Mouse (Mus musculus) olfactory bulb, adult 2 months (tissue): Measurements from ENCODE around the gene 2310022A10Rik. TPM values are rescaled to one million over a fixed set of nuclear protein-coding genes. Genes with fewer than 3 reads are reported as not detected.

Experiments used
- H3K27ac ChIP-seq: fragments of 200-500 bp; 2 replicates; pipeline ENCODE4 v1.5.1; 2012; ENCODE audit warnings: low read depth, low read length; ENCODE audit not compliant: insufficient read depth
- H3K4me1 ChIP-seq: fragments of 200-500 bp; 2 replicates; pipeline ENCODE4 v1.6.1; 2012; ENCODE audit warnings: low read length; ENCODE audit not compliant: control insufficient read depth, insufficient read depth
- H3K4me3 ChIP-seq: fragments of 200-500 bp; 2 replicates; pipeline ENCODE4 v1.5.1; 2012; ENCODE audit warnings: mild to moderate bottlenecking, low read depth, low read length, moderate library complexity; ENCODE audit not compliant: insufficient read depth
- CTCF ChIP-seq: fragments of 200-500 bp; IDR thresholded peaks from 2 replicates; pipeline ENCODE4 v1.5.1; 2012; ENCODE audit warnings: low read depth, mild to moderate bottlenecking, low read length, moderate library complexity; ENCODE audit not compliant: insufficient read depth
- POLR2A ChIP-seq: fragments of 200-500 bp; IDR thresholded peaks from 2 replicates; pipeline ENCODE4 v1.6.1; 2012; ENCODE audit warnings: mild to moderate bottlenecking, low read depth, low read length, moderate library complexity; ENCODE audit not compliant: insufficient read depth
- WGBS: fragments of 180-500 bp; shearing (Covaris S2); methylation state at CpG from one replicate; pipeline ENCODE4 v1.1.7; 2018; 5-methylcytosine and 5-hydroxymethylcytosine counted together
- polyA plus RNA-seq: library from polyadenylated mRNA; stranded (reverse); fragments of >200 nt; gene quantifications from 2 replicates; pipeline ENCODE4 v1.2.4, GENCODE M21; 2012; ENCODE audit warnings: low replicate concordance; ENCODE audit not compliant: missing spikeins, insufficient read depth, insufficient read length

2310022A10Rik gene
- polyA plus RNA-seq, 1 experiment: not detected

GRCm38 (mm10) chr7:27592217-27592929, 39.3 kb downstream of the 2310022A10Rik start:
- peak overlapping the region; percentile 84 for H3K4me3 ChIP-seq
- H3K4me1 ChIP-seq: peaks cover 20% of the 10 kb centered on the region
- 1% methylated on average over 17 of the region's 17 CpGs for WGBS
- peak overlapping the region; percentile 95 for H3K27ac ChIP-seq
- no peak for TF ChIP-seq CTCF
- no peak for TF ChIP-seq POLR2A

- Histone ChIP-seq H3K27ac (peak overlapping the region; percentile 95; the same call in 1 of the 2 replicates), H3K4me1 (peaks cover 25% of the 10 kb centered on the region), H3K4me3 (peak overlapping the region; percentile 84)
- WGBS: 56% methylated on average over 12 of the region's 12 CpGs
- TF ChIP-seq CTCF: no peak
- TF ChIP-seq POLR2A: no peak
Measured at GRCm38 (mm10) chr7:27592934-27593645, 40.1 kb downstream of the 2310022A10Rik start.

- TF ChIP-seq CTCF (no peak), POLR2A (no peak)
- Histone ChIP-seq H3K27ac (peak overlapping the region; percentile 29; the same call in 1 of the 2 replicates), H3K4me3 (no peak overlapping the region), H3K4me1 (peaks cover 41% of the 10 kb centered on the region)
- WGBS: 38% methylated on average over 10 of the region's 10 CpGs
Measured at GRCm38 (mm10) chr7:27596586-27597503, 43.8 kb downstream of the 2310022A10Rik start.

- H3K4me1 ChIP-seq: peaks cover 38% of the 10 kb centered on the region
- H3K27ac ChIP-seq: no peak overlapping the region
- H3K4me3 ChIP-seq: no peak overlapping the region
- 72% methylated on average over 7 of the region's 7 CpGs for WGBS
- TF ChIP-seq CTCF (no peak), POLR2A (no peak)
Measured at GRCm38 (mm10) chr7:27598053-27598452, 45.0 kb downstream of the 2310022A10Rik start.

- 25% methylated on average over 4 of the region's 4 CpGs for WGBS
- H3K4me1 ChIP-seq: peaks cover 54% of the 10 kb centered on the region
Measured at GRCm38 (mm10) chr7:27601628-27602027, 48.6 kb downstream of the 2310022A10Rik start.

GRCm38 (mm10) chr7:27602161-27602560, 49.1 kb downstream of the 2310022A10Rik start:
- H3K4me3 ChIP-seq: no peak overlapping the region
- no peak overlapping the region; the same call in 1 of the 2 replicates for H3K27ac ChIP-seq
- 64% methylated on average over 2 of the region's 2 CpGs for WGBS
- TF ChIP-seq POLR2A: no peak
- TF ChIP-seq CTCF: no peak
- peaks cover 54% of the 10 kb centered on the region for H3K4me1 ChIP-seq

More at GRCm38 (mm10) chr7:27601628-27602027, 48.6 kb downstream of the 2310022A10Rik start:
- no peak for TF ChIP-seq CTCF
- no peak for TF ChIP-seq POLR2A
- H3K27ac ChIP-seq: peak overlapping the region; percentile 43; the same call in 1 of the 2 replicates
- H3K4me3 ChIP-seq: no peak overlapping the region

GRCm38 (mm10) chr7:27602835-27603234, 49.8 kb downstream of the 2310022A10Rik start:
- Histone ChIP-seq H3K4me1 (peaks cover 56% of the 10 kb centered on the region), H3K27ac (no peak overlapping the region), H3K4me3 (no peak overlapping the region)
- 78% methylated on average over 7 of the region's 7 CpGs for WGBS
- no peak for TF ChIP-seq CTCF
- TF ChIP-seq POLR2A: no peak

- no peak for TF ChIP-seq POLR2A
- TF ChIP-seq CTCF: no peak
- 39% methylated on average over 5 of the region's 5 CpGs for WGBS
- peaks cover 56% of the 10 kb centered on the region for H3K4me1 ChIP-seq
- peak overlapping the region; percentile 80 for H3K27ac ChIP-seq
- no peak overlapping the region for H3K4me3 ChIP-seq
Measured at GRCm38 (mm10) chr7:27604661-27605348, 51.8 kb downstream of the 2310022A10Rik start.
